Mouse (Mus musculus) stomach, embryonic 15.5 days (tissue): ENCODE measurements at regions not wholly inside any gene's neighbourhood (a gene's known extent, or its start where the extent isn't known, plus 50 kb on each side); places are given as distances from the start of the nearest gene placed in this dataset.
A peak's percentile ranks its signal among the peaks of the same experiment; 100 is the strongest.

Experiments used
- ATAC-seq: fragments of 200-750 bp; cut with Nextera tagmentation; 2 replicates; pipeline ENCODE4 v1.8.0; 2017; ENCODE audit warnings: low read depth, moderate number of reproducible peaks, moderate TSS enrichment; ENCODE audit not compliant: insufficient read depth, low FRiP score
- H3K27ac ChIP-seq: fragments of 300-500 bp; sonication (generic); 2 replicates; pipeline ENCODE4 v1.5.1; 2015; ENCODE audit warnings: mild to moderate bottlenecking, inconsistent platforms
- H3K27me3 ChIP-seq: fragments of 300-500 bp; sonication (generic); replicated peaks from 2 replicates; pipeline ENCODE4 v1.6.1; 2015; ENCODE audit warnings: inconsistent platforms
- H3K36me3 ChIP-seq: fragments of 300-500 bp; sonication (generic); 2 replicates; pipeline ENCODE4 v1.6.1; 2015; ENCODE audit warnings: inconsistent platforms
- H3K4me1 ChIP-seq: fragments of 300-500 bp; sonication (generic); 2 replicates; pipeline ENCODE4 v1.6.1; 2015; ENCODE audit warnings: inconsistent platforms
- H3K4me2 ChIP-seq: fragments of 300-500 bp; sonication (generic); 2 replicates; pipeline ENCODE4 v1.6.1; 2015; ENCODE audit warnings: mild to moderate bottlenecking, inconsistent platforms
- H3K4me3 ChIP-seq: fragments of 300-500 bp; sonication (generic); replicated peaks from 2 replicates; pipeline ENCODE4 v1.5.1; 2015; ENCODE audit warnings: inconsistent platforms
- H3K9ac ChIP-seq: fragments of 300-500 bp; sonication (generic); 2 replicates; pipeline ENCODE4 v1.6.1; 2015; ENCODE audit warnings: inconsistent platforms
- H3K9me3 ChIP-seq: fragments of 300-500 bp; sonication (generic); 2 replicates; pipeline ENCODE4 v1.6.1; 2016; ENCODE audit warnings: inconsistent platforms
- WGBS: fragments of 180-500 bp; shearing (Covaris S2); methylation state at CpG from one replicate; pipeline ENCODE4 v1.1.7; 2015; 5-methylcytosine and 5-hydroxymethylcytosine counted together

DNA sequence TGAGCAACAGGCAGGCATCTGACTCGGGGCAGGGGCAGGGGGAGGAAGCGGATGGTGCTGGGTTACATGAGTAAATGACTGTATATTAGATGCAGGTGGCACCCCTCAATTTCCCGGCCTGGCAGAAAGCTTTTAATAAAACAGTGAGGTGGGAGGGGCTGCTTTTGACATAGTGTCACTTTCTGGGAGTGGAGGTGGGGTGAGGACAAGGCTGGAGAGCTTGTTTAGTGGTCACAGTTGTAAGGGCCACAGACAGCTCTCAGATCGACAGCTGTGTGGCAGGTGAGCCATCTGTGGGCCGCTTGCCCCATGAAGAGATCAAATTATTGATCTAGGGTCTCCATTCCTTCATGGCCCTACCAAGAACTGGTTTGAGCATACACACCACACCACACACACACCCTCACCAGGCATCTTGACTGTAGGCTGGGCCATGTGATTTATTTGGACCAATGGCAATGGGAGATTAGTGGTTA is 431.9 kb downstream of the Ccdc171 start:
- H3K36me3 ChIP-seq: no peaks in the 10 kb centered on the region
- no peak overlapping the region for H3K27ac ChIP-seq
- H3K9me3 ChIP-seq: no peaks in the 10 kb centered on the region
- no peak overlapping the region for H3K9ac ChIP-seq
- no peak for ATAC-seq
- H3K4me2 ChIP-seq: no peak overlapping the region
- no peaks in the 10 kb centered on the region for H3K4me1 ChIP-seq
- no peak overlapping the region for H3K4me3 ChIP-seq
- no peaks in the 10 kb centered on the region for H3K27me3 ChIP-seq
- 52% methylated on average over 5 of the region's 5 CpGs for WGBS

DNA sequence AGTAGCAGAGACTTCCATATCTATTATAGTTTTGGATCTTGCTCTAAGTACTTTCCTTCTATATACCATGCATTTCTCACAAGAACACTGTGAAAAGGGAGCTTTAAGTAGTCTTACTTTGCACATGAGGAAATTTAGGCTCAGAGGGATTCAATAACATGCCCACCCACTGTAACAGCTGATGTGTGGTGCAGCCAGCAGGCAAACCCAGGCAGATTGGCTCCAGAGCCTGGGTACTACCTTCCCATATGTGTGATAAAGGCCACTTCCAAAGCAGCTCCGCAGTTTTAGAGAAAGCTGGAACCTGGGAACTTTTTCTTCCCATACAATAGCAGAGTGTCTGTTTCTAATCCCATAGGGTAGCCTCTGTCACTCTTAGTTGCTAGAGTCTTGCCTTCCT is 441.6 kb downstream of the Ccdc171 start:
- 93% methylated on average over 1 of the region's 1 CpGs for WGBS
- Histone ChIP-seq H3K4me1 (no peaks in the 10 kb centered on the region), H3K4me2 (no peak overlapping the region)

DNA sequence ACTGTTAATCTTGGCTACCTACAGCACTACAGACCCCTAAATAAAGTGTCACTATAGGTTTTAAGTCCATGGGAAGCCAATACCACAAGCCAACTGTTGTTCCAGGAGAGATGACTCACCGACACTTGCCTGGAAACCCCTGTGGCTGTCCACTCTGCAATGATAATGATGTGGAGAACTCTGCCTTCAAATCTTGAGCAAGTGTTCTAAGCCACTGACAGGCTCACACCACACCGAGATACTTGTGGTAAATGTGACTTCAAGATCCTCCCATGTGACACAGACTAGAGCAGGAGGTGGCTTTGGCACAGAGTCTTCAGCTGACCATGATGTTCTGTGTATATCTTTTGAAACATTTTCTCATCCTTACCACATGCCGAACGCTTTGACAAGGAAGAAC is 447.8 kb downstream of the Ccdc171 start:
- WGBS: 88% methylated on average over 4 of the region's 4 CpGs
- Histone ChIP-seq H3K4me1 (peaks cover 8% of the 10 kb centered on the region), H3K4me2 (no peak overlapping the region), H3K27me3 (no peaks in the 10 kb centered on the region), H3K9me3 (no peaks in the 10 kb centered on the region), H3K36me3 (no peaks in the 10 kb centered on the region), H3K9ac (no peak overlapping the region), H3K27ac (no peak overlapping the region), H3K4me3 (no peak overlapping the region)
- no peak for ATAC-seq

More for the DNA sequence above, 441.6 kb downstream of the Ccdc171 start:
- ATAC-seq: no peak
- H3K9ac ChIP-seq: no peak overlapping the region
- no peaks in the 10 kb centered on the region for H3K27me3 ChIP-seq
- no peak overlapping the region for H3K27ac ChIP-seq
- H3K36me3 ChIP-seq: no peaks in the 10 kb centered on the region
- no peak overlapping the region for H3K4me3 ChIP-seq
- no peaks in the 10 kb centered on the region for H3K9me3 ChIP-seq

DNA sequence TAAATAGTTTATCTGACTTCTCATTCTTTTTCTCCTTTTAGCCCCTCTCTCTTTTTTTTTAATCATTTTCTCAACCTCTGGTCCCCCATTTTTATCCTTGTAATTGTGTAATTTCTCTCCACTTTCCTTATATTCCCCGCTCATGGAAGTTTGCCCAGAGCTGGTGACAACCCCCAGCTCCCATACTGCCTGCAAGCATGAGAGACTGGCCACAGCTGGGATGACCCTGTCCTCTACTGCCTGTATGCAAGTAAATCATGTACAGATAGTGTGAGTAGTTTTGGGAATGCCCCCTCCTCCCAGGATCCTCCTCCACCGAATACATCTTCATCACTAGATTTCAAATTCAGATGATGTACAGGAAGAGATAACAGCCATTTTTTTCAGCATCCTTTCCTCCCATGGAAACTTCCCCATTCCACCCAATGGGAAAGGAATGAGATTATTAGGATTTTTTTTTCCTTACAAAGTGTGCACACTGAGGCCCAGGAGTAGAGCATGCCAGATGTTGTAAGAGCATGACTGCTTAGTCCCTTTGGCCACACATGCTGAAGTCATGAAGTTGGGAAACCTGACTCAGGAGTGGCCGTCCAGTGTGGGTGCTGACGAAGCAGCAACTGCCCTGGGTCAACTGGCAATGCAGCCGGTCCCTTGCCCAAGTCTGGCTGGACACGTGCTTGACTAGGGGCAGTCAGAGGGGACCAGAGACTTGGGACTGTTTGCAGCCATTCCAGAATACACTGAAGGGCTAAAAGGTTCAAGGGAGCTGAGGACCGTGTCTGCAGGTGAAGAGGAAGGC is 449.1 kb downstream of the Ccdc171 start:
- ATAC-seq: no peak
- no peak overlapping the region for H3K9ac ChIP-seq
- no peaks in the 10 kb centered on the region for H3K9me3 ChIP-seq
- no peaks in the 10 kb centered on the region for H3K27me3 ChIP-seq
- H3K27ac ChIP-seq: no peak overlapping the region
- peaks cover 8% of the 10 kb centered on the region for H3K4me1 ChIP-seq
- H3K4me2 ChIP-seq: no peak overlapping the region
- WGBS: 67% methylated on average over 7 of the region's 7 CpGs
- H3K4me3 ChIP-seq: no peak overlapping the region
- no peaks in the 10 kb centered on the region for H3K36me3 ChIP-seq

DNA sequence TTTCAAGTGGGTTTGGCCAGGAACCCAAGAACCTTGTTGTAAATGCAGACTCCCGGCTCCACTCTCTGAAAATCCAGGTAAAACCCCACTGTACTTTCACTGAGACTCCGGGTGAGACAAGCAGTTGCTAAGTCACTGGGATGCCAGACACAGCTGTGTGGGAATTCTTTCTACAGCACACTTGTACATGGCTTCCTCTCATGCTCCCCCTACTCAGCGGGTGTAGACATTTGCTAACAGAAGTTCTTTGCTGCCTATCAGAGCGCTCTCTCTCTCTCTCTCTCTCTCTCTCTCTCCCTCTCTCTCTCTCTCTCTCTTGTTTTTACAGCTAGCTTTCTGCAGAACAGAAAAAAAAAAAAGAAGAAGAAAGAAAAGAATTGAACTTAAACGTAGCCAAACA is 450.2 kb downstream of the Ccdc171 start:
- Histone ChIP-seq H3K4me3 (no peak overlapping the region), H3K9me3 (no peaks in the 10 kb centered on the region), H3K27me3 (no peaks in the 10 kb centered on the region), H3K4me1 (peaks cover 8% of the 10 kb centered on the region), H3K9ac (no peak overlapping the region), H3K4me2 (no peak overlapping the region), H3K36me3 (no peaks in the 10 kb centered on the region), H3K27ac (no peak overlapping the region; the same call in 1 of the 2 replicates)
- 49% methylated on average over 5 of the region's 5 CpGs for WGBS
- no peak for ATAC-seq

DNA sequence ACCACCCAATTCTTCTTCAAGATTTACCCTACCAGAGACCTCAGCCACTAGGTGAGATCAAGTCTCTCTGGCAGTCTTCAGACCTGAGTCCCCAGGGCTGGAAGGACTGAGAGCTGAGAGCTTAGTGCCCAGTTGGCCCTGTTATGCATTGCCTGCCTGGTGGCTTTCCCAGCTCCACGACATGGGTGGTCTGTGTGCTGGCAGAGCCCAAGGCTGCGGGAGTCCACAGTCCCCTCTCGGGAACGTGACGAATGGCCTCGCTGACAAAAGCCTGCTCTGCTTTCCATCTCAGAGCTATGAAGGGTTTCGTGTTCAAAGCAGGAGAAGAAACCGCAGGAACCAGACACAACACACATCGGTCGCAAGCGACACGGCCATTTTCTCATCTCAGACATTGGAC is 450.7 kb downstream of the Ccdc171 start:
- peak overlapping the region; percentile 24; the same call in 1 of the 2 replicates for H3K4me2 ChIP-seq
- H3K4me1 ChIP-seq: peaks cover 8% of the 10 kb centered on the region
- peak; percentile 73 for ATAC-seq
- no peak overlapping the region for H3K9ac ChIP-seq
- peak overlapping the region; percentile 54; the same call in 1 of the 2 replicates for H3K27ac ChIP-seq
- no peak overlapping the region for H3K4me3 ChIP-seq
- H3K36me3 ChIP-seq: no peaks in the 10 kb centered on the region
- H3K27me3 ChIP-seq: no peaks in the 10 kb centered on the region
- H3K9me3 ChIP-seq: no peaks in the 10 kb centered on the region
- WGBS: 37% methylated on average over 12 of the region's 12 CpGs

DNA sequence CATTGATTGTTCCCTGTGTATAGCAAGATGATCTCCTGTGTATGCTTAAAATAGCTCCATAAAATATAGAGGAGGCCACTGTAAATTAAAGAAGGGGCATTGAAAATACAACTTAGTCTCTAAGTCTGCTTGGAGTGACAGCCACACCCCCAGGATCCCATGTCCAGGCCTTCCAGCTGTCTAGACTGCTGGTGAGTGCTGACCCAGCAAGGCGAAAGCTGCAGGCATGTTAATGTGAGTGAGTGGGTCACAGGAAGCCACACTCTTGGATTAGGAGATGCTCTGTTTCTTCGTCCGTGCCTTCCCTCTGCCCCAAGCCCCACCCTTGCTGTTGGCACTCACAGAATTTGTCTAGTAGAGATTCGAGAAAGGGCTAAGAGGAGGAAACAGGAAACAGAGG is 453.7 kb downstream of the Ccdc171 start:
- WGBS: 46% methylated on average over 4 of the region's 4 CpGs
- Histone ChIP-seq H3K4me1 (peaks cover 8% of the 10 kb centered on the region), H3K36me3 (no peaks in the 10 kb centered on the region), H3K4me3 (no peak overlapping the region), H3K27ac (no peak overlapping the region), H3K4me2 (no peak overlapping the region), H3K9me3 (no peaks in the 10 kb centered on the region), H3K27me3 (no peaks in the 10 kb centered on the region), H3K9ac (no peak overlapping the region)
- ATAC-seq: no peak

DNA sequence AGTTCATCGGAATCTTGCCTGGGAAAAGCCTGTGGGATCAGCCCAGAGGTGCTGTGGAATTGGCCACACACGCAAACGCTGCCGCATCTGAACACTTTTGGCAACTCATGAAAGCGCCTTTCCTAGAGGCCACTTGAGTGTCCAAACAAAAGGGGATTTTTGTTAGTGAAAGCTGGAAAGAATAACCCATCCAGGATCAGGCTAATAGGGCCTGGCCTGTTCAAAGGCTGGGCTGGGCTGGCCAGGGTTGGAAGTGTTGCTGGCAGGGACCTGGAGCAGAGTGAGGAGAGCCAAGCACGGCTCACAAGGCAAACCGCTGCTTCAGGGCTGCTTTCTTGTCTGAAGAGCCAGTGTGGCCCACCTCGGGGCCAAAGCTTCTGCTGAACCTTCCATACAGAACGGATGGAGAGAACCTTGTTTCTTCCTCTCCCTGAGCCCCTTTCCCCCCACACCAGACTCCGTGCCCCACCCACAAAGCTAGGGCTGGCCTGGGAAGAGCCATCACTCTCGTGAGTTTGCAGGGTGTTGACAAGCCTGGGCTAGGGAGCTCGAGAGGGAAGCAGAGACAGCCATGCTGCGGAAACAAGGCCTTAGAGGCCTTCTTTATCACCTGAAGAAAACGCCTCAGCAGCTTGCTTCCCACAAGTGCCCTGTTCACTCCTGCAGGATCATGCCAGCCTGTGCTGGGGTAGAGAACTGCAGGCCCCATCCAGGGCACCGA is 459.5 kb downstream of the Ccdc171 start:
- Histone ChIP-seq H3K9ac (no peak overlapping the region), H3K4me2 (no peak overlapping the region), H3K27ac (no peak overlapping the region), H3K4me3 (no peak overlapping the region), H3K9me3 (no peaks in the 10 kb centered on the region), H3K36me3 (no peaks in the 10 kb centered on the region), H3K4me1 (peaks cover 7% of the 10 kb centered on the region; the same call in 1 of the 2 replicates), H3K27me3 (no peaks in the 10 kb centered on the region)
- no peak for ATAC-seq
- 77% methylated on average over 15 of the region's 15 CpGs for WGBS

DNA sequence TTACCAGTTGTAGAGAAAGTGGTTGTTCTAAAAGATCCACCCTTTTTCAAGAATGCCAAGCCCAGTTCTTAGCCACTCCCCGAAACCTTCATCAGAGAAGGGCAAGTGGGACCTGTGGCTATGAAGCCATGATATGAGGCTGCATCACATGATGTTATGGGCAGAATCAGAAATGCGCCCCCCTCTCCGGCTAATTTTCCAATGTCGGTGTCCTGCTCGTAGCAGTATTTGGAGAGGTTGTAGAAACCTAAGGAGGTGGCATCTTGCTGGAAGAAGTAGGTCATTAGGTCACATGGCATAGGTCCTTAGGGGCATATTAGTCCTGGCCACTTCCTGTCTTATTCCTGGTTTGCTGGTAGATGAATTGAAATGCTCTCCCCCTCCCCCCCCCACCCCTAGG is 460.1 kb downstream of the Ccdc171 start:
- Histone ChIP-seq H3K27ac (no peak overlapping the region), H3K36me3 (no peaks in the 10 kb centered on the region), H3K4me1 (peaks cover 12% of the 10 kb centered on the region), H3K4me2 (no peak overlapping the region), H3K4me3 (no peak overlapping the region), H3K27me3 (no peaks in the 10 kb centered on the region), H3K9me3 (no peaks in the 10 kb centered on the region), H3K9ac (no peak overlapping the region)
- no peak for ATAC-seq
- 98% methylated on average over 5 of the region's 5 CpGs for WGBS

DNA sequence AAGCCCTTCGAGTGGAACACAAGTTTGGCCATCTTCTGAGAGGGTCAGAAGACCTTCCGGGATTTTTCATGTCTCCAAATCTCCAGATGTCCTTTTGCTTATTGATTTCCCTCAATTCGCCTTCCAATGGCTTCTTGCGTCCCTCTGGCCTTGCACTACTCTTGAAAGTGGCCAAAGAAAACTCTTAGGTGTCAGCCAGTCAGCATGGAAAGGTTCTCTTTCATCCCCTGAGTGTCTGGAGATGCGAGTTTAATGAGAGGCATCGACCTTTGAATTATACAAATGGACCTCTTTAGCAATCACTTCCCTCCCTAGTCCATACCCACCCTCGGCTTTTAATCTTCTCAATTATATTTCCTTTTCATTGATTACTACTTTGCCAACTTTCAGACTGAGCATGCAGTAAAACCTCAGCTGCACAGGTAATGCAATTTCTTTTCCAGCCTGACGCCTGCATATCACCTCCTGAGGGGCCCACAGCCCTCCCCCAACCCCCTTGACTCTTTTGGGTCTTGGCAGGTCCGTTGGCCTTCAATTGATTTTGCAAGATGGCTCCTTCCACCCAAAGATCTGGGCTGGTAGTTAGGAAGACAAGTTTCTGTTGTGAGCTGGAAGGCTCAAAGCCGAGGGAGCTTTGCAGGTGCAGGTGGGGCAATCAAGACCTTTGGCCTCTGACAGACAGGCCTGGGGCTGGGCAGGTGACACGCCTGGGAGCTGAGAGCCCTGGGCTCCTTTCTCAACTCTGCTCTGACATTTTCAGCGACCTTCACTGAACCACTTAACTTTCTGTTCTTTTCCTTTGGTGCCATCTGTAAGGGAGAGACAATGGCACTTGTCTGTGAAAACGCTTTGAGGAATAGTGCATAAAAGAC is 461.8 kb downstream of the Ccdc171 start:
- no peak for ATAC-seq
- no peak overlapping the region for H3K4me2 ChIP-seq
- H3K4me1 ChIP-seq: peaks cover 18% of the 10 kb centered on the region
- no peak overlapping the region for H3K9ac ChIP-seq
- 75% methylated on average over 13 of the region's 13 CpGs for WGBS
- H3K36me3 ChIP-seq: no peaks in the 10 kb centered on the region
- H3K4me3 ChIP-seq: no peak overlapping the region
- H3K9me3 ChIP-seq: no peaks in the 10 kb centered on the region
- H3K27ac ChIP-seq: no peak overlapping the region
- H3K27me3 ChIP-seq: no peaks in the 10 kb centered on the region

DNA sequence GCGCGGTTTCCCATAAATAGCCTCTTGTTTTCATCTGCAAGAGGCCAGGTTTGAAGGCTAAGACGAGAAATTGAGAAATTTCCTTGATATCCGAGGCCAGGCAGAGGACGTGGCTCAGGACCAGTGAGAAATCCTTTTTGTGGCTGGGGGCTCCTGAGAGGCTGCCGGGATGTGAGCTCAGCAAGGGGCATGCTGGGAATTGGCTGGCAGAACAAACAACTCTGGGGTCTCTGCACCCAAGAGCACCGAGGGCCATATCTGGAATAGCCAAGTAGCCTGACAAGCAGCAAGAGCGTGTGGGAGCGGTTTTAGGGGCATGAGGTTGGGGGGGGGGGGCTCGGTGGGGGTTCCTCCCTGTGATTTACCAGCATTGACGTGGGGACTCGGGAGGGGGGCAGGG is 462.5 kb downstream of the Ccdc171 start:
- H3K4me1 ChIP-seq: peaks cover 18% of the 10 kb centered on the region
- 66% methylated on average over 12 of the region's 12 CpGs for WGBS
- H3K9me3 ChIP-seq: no peaks in the 10 kb centered on the region
- H3K36me3 ChIP-seq: no peaks in the 10 kb centered on the region
- no peaks in the 10 kb centered on the region for H3K27me3 ChIP-seq
- no peak overlapping the region for H3K27ac ChIP-seq
- no peak overlapping the region for H3K9ac ChIP-seq
- H3K4me2 ChIP-seq: no peak overlapping the region
- H3K4me3 ChIP-seq: no peak overlapping the region
- no peak for ATAC-seq
